Mouse (Mus musculus) 3134 (cell line): ENCODE data around the gene Kif26b.

Experiments
- DNase-seq: peaks from one replicate; pipeline ENCODE4 v3.0.0-alpha.2; 2011; ENCODE audit warnings: low spot score; ENCODE audit not compliant: insufficient read length; ENCODE audit errors: extremely low read depth

Gene Kif26b

DNA sequence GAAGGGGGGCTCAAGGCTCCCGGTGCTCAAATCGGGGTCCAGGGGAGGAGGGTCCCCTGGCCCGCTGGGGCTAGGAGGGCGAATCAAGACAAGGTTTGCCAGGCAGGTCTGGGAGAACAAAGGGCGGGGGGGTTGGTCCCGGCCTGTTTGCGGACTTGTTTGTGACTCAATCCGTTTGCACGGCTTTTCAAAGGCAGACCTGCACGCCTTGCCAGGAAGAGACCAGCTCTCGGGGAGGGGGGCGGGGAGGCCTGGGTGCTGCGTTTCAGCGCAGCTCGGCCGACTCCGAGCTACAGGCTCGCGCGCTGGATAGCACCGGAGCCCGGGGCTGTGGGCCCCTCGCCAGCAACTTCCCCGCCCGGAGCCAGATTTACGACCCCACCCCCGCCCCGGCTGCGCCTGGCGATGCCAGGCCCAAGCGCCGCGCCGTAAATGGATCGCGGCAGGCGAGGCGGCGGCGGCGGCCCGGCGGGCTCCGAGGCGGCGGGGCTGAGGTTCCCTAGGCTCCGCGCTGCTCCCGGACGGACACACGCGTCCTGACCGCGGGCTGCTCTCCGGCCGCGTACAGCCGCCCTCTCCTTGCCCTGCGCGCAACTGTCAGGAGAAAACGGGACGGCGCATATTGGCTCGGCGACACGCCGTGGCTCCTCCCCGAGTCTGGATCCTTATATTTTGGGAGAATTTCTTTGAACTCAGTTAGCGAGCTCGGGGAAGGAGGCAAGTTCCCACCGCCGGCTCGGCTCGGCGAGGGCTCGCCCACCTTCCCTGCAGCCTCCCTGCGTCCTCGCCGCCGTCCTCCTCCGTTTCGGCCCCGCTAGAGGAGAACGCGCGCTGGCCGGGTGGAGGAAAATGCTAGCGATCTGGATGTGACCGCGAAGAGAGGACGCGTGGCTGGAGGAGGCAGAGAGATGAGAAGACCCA, at the start of gene Kif26b:
Gene Kif26b (plus strand): TSS at position 695 of the 921 bp plus-strand sequence.
- no peak for DNase-seq

DNA sequence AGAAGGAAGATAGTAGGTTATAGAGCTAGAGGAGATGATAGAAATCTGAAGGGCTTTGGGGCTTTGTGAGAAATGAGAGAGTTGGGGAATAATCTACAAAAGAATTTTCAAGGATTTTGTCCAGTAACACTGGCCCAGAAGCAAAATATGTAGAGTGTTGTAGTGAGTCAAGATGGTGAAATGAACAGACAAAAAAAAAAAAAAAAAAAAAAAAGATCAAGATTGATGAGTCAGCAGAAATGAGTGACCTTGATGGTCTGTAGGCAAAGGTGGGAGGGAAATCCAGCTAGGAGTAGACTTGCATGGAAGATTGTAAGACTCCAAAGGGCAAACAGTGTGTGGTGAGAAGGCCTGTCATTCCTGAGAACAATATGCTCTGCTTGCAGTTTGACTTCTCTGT, 45.1 kb upstream of the Kif26b start:
- DNase-seq: no peak

DNA sequence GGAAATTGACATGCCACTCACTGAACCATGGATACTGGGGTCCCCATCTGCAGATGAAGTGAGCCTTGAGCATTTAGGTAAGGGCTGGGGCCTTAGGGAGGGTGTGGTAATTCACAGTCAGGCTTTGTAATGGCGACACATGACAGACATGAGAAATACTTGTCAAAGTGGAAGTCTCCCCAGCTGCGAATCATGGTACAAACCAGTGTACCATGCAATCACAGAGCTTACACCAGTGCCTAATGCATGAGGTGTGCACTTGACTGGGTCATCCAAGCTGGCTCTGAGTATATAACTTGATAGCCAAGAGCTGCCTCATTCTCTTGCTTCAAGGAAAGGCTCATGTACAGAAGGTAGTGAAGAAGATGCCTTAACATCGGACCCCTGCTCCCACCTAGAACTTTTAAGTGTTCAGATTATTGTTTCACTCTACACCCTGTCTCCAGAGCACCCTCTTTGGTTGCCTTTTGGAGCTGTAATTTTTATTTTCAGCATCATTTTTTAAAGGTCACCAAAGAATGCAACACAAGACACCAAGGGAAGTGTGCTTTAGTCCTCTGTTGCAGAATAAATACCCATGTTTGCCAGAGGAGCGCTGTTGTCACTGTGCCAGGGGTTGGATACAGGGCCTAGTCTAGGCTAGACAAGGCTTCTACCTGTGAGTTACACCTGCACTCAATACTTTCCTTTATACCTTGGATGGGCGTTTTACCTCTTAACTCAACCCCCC, 43.6 kb upstream of the Kif26b start:
- no peak for DNase-seq

DNA sequence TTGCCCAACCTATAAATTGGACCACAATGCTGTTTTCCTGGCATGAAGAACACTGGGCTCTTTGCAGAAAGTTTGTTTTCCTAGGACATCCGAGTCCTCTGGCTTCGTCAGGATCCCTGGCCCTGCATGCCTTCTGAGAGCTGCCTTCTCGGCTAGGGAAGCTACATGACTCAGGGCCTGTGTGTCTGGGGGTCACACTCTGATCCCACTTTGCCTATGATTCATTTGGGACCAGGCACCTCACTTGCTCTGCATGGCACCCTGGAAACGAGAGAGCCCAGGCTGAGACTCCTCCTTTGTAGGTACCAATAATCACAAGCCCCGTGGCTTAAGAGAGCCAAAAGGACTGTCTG, 43.1 kb upstream of the Kif26b start:
- DNase-seq: no peak

DNA sequence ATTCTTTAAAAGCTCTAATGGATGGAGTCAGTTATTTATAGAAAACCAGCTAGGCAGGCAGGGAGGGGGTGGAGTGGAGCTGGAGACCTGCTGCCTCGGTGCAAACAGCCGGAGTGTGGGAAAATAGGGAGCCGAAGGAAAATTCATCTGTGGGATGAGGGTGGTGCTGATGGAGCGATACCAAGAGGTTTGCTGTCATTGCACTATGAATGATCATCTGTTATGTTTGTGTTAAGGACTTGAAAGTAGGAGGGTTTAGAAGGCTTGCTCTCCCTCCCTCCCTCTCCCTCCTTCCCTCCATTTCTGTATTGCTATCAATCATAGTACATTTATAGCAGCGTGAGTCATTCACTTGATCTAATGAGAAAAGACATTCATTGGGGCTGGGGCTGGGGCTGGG, 42.1 kb upstream of the Kif26b start:
- DNase-seq: no peak

DNA sequence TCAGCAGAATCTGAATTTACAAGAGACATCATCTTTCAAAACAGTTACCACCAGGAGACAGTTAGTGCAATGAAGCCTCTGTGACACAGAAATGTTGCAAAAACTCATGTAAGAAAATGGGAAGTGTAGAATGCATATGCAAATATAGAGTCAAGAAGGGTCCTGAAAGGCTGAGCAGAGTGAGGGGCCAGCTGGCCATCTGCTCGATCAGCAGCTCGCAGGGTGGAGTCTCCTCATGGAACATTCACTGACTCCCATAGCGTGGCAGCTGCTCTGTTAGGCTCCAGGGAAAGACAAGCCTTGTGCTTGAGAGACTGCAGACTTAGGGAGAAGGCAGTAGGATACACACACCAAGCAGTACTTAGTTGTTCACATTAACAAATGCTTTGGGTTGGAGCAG, 39.8 kb upstream of the Kif26b start:
- no peak for DNase-seq

DNA sequence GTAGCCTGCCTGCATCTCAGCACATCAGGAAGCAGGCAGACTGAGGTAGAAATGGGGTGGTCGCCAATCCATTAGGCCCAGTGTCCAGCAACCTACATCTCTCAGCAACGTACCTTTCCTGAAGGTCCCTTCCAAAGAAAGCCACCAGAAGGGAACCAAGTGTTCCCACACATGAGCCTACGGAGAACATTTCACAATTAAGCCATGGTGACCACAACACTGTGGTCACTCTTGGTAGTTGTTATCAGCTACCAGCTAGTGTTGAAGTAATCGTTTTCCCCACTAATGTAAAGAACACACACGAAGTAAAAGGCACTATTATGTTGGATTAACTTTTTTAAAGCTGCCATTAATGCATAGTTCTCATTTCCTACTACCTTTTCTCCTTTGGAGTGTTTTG, 37.2 kb upstream of the Kif26b start:
- DNase-seq: no peak

DNA sequence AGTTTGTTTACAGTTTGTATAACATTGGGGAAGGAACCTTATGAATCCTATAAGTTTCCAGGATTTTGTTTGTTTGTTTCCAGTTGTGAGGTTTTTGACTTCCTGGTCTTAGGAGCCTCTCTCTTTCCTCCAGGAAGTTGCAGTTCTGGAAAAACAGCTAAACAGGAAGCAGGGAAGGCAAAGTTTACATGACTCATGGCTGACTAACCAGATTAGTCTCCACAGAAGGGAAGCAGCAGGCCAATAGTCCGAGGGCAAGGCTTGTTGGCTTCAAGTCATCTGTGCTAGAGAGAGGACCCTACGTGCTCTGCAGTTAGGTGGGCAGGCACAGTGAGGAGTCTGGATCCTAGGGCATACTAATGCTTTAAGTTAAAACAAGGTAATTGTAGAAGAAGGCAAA, 36.4 kb upstream of the Kif26b start:
- peak; percentile 43 for DNase-seq

DNA sequence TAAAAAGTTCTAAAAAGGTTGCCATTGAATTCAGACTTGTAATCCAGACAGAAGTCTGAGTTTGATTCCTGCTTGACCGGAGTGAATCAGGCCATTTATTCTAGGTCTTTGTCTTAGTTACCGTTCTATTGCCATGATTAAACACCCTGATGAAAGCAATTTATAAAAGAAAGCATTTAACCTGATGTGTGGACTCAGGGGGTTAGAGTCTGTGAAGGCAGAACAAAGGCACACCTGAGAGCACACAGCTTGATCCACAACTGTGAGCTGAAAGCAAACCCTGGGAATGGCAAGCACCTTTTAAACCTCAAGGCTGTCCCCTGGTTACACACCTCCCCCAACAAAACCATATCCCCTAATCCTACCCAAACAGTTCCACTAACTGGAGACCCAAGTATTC, 32.7 kb upstream of the Kif26b start:
- no peak for DNase-seq

DNA sequence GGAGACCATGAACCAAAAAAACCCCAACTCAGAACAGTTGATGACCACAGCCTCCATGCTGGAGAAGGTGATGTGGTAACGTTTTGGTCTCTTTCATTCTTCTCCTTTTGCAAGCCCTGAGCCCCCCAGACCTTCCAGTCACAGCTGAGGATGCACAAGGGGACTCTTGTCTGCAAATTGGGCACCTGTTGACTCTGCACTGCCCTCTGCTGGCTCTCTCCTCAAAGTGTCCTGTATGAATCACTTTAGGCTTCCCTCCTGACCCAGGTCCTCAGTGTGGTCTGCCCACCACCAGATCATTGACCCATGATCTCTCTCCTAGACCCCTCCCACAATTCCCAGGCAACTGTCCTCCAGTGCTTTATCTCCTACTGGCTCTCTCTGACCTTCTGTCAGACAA, 32.1 kb upstream of the Kif26b start:
- DNase-seq: no peak

DNA sequence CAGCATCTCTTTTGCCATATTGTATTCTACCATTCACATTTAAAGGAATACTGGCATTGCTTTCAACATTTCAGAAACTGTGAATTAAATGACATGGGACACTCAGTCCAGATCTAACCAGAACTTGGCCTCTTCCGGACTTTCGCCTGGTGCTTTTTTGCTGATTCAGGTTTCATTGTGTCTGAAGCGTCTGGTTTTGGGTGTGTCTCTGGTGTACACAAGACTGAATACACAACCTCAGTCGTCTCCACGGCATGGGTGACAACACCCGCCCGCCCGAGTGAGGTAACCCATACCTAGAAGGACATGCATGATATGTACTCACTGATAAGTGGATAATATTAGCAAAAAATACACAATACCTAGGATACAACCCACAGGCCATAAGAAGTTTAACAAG, 22.0 kb upstream of the Kif26b start:
- DNase-seq: no peak

DNA sequence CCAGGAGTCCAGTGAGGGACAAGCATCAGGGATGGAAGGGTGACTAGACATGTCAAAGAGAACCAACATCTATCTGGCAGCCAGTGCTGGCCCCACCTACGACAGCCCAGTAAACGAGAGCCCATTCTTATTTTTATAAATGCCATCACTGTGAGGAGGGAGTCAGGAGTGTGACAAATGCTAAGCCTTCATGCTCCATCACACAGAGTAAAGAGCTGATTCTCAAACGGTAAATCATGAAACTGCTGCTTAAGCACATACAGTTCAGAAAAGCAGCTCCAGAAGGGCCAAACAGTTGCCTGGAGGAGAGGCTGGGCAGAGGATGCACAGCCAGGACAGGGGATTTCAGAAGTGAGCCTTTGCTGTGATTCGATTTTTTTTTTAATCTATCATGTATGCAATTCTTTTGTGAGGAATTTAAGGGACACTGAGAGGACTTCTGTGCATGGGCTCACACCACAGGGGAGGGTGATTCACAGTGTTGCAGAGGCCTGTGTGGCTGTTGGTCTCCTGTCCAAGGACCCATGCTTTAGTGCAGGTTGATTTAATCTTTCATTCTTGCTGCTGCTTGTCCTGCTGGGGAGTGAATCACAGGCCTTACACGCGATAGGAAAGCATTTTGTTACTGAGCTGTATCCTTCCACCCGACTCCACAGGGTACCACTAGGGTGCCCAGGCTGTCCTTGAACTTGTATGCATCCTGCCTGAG, 16.4 kb upstream of the Kif26b start:
- no peak for DNase-seq

DNA sequence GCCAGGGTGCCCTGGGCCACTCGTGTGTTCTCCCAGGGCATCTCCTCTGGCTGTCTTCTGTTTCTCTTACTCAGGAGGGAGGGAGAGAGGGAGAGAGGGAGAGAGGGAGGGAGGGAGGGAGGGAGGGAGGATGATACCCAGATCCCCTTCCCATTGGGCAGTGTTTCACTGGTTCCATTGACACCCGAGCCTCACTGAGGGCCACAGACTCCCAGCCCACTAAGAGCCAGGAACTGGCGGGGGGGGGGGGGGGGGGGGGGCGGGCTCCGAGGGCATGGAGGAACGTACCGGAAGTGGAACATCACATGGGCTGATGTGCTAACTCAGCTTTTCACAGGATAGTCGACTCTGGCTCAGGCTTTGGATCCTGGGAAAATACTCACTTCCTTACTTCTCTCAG, 15.0 kb upstream of the Kif26b start:
- no peak for DNase-seq

DNA sequence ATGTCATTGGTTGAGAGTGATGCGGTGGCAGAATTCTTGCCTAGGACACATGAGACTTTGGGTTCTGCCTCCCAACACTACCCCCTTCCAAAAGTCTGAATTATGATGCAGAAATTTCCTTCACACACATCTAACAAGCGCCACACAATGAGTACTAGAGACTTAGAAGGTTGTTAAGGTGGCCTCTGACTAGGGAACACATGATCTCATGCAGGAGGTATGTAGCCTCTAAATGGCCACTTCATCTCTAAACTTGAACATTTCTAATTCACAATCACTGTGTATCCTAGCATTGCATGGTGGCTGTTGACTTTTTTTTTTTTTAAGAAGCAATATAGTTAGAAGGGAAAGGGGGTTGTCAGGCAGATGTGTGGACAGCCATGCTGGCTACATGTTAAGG, 13.1 kb upstream of the Kif26b start:
- no peak for DNase-seq

DNA sequence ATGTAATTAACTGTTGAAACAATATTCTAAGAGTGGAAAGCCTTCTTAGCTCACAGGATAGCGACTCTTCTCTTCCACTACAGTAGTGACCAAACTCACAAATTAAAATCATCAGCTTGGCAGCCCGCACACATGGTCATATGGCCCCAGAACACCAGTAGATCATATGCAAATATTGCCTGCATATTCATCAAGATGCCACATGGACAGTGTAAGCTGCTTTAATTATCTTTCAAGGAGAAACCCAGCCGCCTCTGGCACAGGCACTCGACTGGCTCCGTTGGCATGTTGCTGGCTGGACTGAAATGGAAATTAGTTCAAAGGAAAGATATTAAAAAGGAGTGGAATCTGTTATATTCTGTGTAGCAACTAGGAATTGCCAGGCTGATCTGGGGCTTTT, 6.5 kb upstream of the Kif26b start:
- DNase-seq: no peak

DNA sequence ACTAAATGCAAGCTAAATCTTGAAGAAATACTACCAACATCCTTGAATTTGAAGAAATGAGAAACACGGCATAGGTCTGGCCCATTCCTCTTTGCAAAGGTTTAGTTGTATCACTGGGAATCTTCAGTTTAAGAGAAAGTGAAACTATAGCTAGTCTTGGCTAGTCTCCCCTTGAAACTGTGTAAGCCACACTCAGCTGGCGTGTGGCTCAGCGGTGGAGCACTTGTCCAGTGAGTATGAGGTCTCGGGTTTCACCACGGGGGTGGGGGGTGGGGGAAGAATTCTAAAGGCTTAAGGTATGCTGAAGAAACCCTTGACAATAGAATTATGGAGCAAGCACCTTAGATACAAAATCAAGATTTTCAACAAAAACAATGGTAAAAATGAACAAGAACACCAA, 5.8 kb upstream of the Kif26b start:
- DNase-seq: peak; percentile 14

DNA sequence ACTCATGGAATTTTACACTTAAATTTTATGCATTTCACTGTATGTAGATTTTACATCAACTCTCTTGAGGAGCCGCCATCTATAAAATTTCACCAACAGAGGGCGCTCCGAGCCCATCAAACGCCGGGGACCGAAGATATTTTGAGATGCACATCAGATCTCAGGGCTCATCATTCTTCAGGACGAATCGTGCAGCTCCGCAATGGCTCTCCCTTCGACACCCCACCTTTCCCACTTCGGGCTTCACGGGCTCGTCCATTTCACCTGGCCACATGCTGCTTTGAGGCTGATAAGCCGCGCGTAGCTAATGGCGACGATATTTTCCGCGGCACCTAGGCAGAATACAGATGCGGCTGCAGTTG, 1.8 kb upstream of the Kif26b start:
- peak; percentile 46 for DNase-seq

DNA sequence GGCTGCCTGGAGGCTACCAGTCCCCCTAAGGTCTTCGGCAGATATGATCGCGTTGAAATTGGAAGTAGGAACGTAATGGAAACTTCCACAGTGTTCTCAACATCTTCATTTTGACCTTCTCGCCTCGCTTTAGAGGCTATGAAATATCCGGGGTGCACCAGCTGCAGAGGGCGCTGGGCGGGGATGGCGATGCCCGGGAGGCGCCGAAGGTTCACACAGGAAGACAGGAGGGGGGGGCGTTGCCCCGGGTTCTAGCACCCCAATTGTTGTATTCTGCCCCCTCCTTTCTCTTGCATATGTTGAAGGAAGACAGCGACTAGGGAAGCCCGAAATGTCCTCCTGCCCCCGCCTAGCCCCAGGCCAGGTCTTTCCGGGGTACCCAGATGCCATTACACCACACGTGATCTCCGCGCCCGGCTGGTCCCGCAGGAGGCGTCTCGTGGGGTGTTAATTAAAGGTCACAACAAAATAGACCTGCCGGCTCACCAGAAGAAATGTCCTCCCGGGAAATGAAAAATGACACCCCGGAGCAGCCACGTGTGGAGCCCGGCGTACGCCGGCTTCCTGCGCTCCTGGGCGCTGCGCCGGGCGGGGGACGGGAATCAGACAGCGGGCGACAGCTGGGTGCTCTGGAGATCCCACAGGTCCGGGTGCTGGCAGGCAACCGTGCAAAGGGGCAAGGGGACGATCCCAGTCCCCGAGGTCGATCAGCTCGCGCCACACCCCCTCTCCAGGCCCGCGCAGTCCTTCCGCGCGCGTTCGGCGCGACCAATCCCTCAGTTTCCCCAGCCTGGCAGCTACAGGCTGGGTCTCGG, 1.2 kb upstream of the Kif26b start:
- DNase-seq: peak; percentile 17

DNA sequence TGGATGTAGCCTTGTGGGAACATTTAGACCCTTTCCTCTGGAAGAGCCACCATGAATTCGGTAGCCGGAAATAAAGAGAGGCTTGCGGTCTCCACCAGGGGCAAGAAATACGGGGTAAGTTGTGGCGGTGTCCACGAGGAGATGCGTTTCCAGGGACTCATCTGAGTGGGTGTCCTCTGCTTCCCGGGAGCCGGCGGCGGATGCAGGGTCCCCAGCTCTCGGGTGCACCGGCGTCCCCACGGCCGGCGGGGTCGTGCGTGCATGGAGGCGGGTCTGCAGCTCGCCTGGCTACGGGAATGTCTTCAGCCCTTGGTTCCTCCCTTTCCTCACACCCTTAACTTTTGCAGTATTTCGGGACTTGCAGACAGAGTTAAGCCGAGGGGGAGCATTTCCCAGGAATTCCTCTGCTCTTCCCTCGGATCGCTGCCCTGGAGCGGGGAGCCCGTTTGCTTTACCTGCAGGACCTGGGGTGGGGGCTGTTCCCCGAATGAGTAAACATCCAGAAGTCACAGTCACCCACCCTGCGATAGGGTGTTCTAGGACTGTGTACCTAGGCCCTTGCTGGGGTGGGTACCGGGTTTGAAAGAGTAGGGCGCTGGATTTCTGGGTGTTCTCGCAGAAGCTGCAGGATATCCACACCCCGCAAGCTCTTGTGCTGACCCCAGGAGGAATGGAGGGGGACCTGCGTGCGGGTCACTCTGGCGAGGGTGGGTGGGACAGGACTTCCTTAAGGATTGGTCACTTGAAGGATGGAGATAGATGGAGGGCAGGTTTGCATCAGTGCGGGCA, 781 bp downstream of the Kif26b start:
- peak; percentile 13 for DNase-seq
